Mouse (Mus musculus): ENCODE results near the gene Ces1b. TPM values are rescaled to one million over a fixed set of nuclear protein-coding genes. Genes with fewer than 3 reads are reported as not detected.

Ces1b gene
- polyA plus RNA-seq, 1 experiment from 2014 or later = not detected

Other genes with a start within 250 kb of the Ces1b start
- 3.5 and 5.9 TPM in 2 replicates for gene Lpcat2, start 224.7 kb downstream of the Ces1b start, polyA plus RNA-seq (2016; fragmentation: Nextera tagmentation; extraction: Ambion mirVana)
- 0.18 TPM in 1 of 2 replicates, not detected in the other for gene Capns2, start 178.6 kb downstream of the Ces1b start, polyA plus RNA-seq (2016; fragmentation: Nextera tagmentation; extraction: Ambion mirVana)
- gene Slc6a2, start 119.9 kb downstream of the Ces1b start, polyA plus RNA-seq (2016; fragmentation: Nextera tagmentation; extraction: Ambion mirVana) = 0.17 and 0.18 TPM in 2 replicates
- gene Ces1a, start 31.8 kb downstream of the Ces1b start, polyA plus RNA-seq (2016; fragmentation: Nextera tagmentation; extraction: Ambion mirVana) = not detected in 2 replicates
- not detected in 2 replicates for gene Ces1c, start 51.3 kb upstream of the Ces1b start, polyA plus RNA-seq (2016; fragmentation: Nextera tagmentation; extraction: Ambion mirVana)
- 0.11 and 0.18 TPM in 2 replicates for gene Ces1d, start 117.8 kb upstream of the Ces1b start, polyA plus RNA-seq (2016; fragmentation: Nextera tagmentation; extraction: Ambion mirVana)
- gene Ces1e, start 149.6 kb upstream of the Ces1b start, polyA plus RNA-seq (2016; fragmentation: Nextera tagmentation; extraction: Ambion mirVana) = not detected in 2 replicates
- gene Ces1f, start 199.7 kb upstream of the Ces1b start, polyA plus RNA-seq (2016; fragmentation: Nextera tagmentation; extraction: Ambion mirVana) = not detected in 2 replicates